Mouse (Mus musculus): ENCODE measurements around the gene Slc3a1.

Slc3a1 gene

GRCm38 (mm10) chr17:85028093-85028739 lies at the start of gene Slc3a1:
Slc3a1 (plus strand) TSS chr17:85028376.
- no peak for DNase-seq (ENCODE audit: low spot score)

- DNase-seq (ENCODE audit: low spot score) = no peak
These were observed 46.5 kb upstream of the Slc3a1 start for GRCm38 (mm10) chr17:84981721-84982120.

- DNase-seq (ENCODE audit: low spot score) = no peak
These were observed 45.4 kb upstream of the Slc3a1 start for GRCm38 (mm10) chr17:84982735-84983134.

GRCm38 (mm10) chr17:84986368-84986767 lies 41.8 kb upstream of the Slc3a1 start:
- peak; percentile 19 for DNase-seq (ENCODE audit: low spot score)

GRCm38 (mm10) chr17:84987834-84988410 lies 40.3 kb upstream of the Slc3a1 start:
- DNase-seq (ENCODE audit: low spot score) = no peak

- DNase-seq (ENCODE audit: low spot score) = no peak
These were observed 39.7 kb upstream of the Slc3a1 start for GRCm38 (mm10) chr17:84988514-84988913.

GRCm38 (mm10) chr17:84995844-84996243 lies 32.3 kb upstream of the Slc3a1 start:
- DNase-seq (ENCODE audit: low spot score) = no peak

GRCm38 (mm10) chr17:84997639-84998038 lies 30.5 kb upstream of the Slc3a1 start:
- no peak for DNase-seq (ENCODE audit: low spot score)

- no peak for DNase-seq (ENCODE audit: low spot score)
These were observed 28.5 kb upstream of the Slc3a1 start for GRCm38 (mm10) chr17:84999636-85000035.

- no peak for DNase-seq (ENCODE audit: low spot score)
These were observed 14.7 kb upstream of the Slc3a1 start for GRCm38 (mm10) chr17:85013485-85013884.

- no peak for DNase-seq (ENCODE audit: low spot score)
These were observed 13.5 kb upstream of the Slc3a1 start for GRCm38 (mm10) chr17:85014632-85015031.

GRCm38 (mm10) chr17:85018344-85018743 lies 9.8 kb upstream of the Slc3a1 start:
- no peak for DNase-seq (ENCODE audit: low spot score)

- DNase-seq (ENCODE audit: low spot score) = no peak
These were observed 9.4 kb upstream of the Slc3a1 start for GRCm38 (mm10) chr17:85018794-85019193.

GRCm38 (mm10) chr17:85020343-85020742 lies 7.8 kb upstream of the Slc3a1 start:
- no peak for DNase-seq (ENCODE audit: low spot score)

GRCm38 (mm10) chr17:85023247-85024167 lies 4.7 kb upstream of the Slc3a1 start:
- DNase-seq (ENCODE audit: low spot score) = peak; percentile 92

GRCm38 (mm10) chr17:85024237-85024636 lies 3.9 kb upstream of the Slc3a1 start:
- no peak for DNase-seq (ENCODE audit: low spot score)

GRCm38 (mm10) chr17:85025151-85025550 lies 3.0 kb upstream of the Slc3a1 start:
- DNase-seq (ENCODE audit: low spot score) = no peak

GRCm38 (mm10) chr17:85026436-85026835 lies 1.7 kb upstream of the Slc3a1 start:
- DNase-seq (ENCODE audit: low spot score) = no peak

- no peak for DNase-seq (ENCODE audit: low spot score)
These were observed 929 bp upstream of the Slc3a1 start for GRCm38 (mm10) chr17:85027247-85027646.

- DNase-seq (ENCODE audit: low spot score) = no peak
These were observed 621 bp downstream of the Slc3a1 start for GRCm38 (mm10) chr17:85028797-85029196.

- no peak for DNase-seq (ENCODE audit: low spot score)
These were observed 2.5 kb downstream of the Slc3a1 start for GRCm38 (mm10) chr17:85030651-85031050.

- no peak for DNase-seq (ENCODE audit: low spot score)
These were observed 4.9 kb downstream of the Slc3a1 start for GRCm38 (mm10) chr17:85033087-85033486.

GRCm38 (mm10) chr17:85034068-85034467 lies 5.9 kb downstream of the Slc3a1 start:
- DNase-seq (ENCODE audit: low spot score) = no peak

All from embryo, embryonic 10.5 days (tissue).